Mouse (Mus musculus) right cerebral cortex, postnatal 10 days (tissue): ENCODE results near the gene Zfp467.

Experiments used
- DNase-seq, 2 experiments: peaks; one replicate each; pipeline ENCODE4 v3.0.0; 2021; ENCODE audit warnings: low spot score in 2 of 2

Zfp467 gene

DNA sequence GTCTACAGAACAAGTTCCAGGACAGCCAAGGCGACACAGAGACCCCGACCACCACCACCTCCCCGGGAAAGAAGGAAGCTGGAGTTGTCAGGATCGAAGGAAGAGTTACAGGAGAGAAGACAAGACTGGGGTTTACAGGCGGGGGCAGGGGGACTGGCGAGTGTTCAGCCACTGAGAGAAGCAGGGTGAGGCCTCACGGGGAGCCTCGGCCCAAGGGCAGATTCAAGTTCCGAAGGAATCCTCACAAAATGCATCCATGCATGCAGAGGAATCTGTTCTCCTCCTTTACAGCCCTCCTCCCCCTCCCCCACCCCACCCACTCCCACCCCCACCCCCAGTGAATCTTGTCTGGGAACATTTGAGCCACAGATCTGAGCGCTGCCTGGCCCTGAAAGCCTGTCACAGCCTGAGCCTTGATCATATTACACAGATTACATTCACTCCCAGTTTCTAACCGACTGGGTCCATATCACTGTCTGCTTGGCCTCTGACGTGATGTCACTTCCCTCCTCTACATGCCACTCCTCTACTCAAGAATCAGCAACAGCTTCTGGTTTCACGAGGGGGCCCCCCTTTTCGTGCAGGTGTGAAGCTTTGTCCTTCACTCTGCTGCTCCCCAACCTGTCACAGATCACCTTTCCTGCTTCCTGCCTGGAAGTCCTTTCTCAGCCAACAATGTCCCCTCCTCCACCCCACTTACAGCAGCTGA is 5.2 kb downstream of the Zfp467 start:
- no peak for DNase-seq

DNA sequence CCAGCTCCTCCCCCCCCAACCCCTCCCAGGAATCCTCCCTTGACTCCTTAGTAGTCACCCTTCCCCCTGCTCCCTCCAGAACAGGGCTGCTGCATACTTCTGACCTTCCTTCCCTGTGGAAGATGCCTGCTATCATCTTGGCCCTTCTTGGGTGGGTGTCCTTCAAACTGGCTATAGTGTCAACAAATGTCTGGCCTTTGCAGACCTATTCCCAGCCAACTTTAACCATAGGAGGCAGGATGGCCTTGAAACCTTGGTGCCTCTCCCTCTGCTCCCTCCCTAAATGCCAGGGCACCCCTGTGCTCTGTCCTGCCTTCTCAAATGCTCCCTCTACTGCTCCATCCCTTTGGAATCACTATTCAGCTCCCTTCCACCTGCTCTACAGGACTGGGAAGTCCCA is 6.0 kb downstream of the Zfp467 start:
- DNase-seq: no peak

DNA sequence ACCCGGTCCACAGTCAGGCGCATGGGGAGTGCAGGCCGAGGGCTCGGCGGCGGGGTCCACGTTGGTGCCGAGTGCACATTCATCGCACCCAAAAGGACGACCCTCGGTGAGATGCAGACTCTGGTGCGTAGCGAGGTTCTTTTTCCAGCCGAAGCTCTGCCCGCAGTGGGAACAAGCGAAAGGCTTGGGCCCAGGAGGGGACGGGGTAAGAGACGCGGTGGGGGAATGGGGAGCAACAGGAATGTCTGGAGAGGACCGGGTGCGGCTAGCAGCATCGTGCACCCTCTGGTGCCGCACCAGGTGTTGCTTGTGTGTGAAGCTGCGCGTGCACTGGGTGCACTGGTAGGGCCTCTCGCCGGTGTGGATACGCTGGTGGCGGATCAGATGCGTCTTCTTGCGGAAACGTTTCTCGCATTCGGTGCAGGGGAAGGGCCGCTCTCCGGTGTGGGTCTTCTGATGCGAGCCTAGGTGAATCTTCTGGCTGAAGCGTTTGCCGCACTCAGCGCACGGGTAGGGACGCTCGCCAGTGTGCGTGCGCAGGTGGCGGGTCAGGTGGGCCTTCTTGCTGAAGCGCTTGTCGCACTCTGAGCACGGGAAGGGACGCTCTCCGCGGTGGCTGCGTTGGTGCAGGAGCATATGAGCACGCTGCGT is 7.0 kb downstream of the Zfp467 start:
- no peak for DNase-seq

DNA sequence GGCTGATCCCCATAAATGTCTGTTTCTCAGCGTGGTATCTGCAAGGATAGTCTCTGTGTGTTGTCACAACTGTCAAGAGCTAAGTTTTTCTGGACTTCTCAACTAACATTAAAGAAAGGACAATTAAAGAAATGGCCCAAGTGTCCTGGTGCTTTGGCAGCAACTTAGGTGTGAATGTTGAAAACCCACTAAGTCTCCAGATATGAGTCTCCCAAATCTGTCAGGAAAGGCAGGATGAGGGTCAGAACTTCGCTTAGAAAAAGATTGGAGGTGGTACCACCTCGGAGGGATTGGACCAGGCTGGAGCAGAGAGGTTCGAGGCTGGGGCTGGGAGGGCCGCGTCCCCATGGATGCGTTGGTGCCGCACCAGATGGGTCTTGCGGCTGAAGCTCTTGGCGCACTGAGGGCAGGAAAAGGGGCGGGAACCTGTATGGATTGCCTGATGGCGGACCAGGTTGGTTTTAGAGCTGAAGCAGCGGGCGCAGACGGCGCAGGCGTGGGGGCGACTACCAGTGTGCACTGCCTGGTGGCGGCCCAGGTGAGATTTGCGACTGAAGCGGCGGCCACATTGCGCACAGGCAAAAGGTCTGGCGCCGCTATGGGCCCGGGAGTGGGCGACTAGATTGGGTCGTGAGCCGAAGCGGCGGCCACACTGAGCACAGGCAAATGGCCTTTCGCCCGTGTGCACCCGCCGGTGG is 7.8 kb downstream of the Zfp467 start:
- DNase-seq: no peak

DNA sequence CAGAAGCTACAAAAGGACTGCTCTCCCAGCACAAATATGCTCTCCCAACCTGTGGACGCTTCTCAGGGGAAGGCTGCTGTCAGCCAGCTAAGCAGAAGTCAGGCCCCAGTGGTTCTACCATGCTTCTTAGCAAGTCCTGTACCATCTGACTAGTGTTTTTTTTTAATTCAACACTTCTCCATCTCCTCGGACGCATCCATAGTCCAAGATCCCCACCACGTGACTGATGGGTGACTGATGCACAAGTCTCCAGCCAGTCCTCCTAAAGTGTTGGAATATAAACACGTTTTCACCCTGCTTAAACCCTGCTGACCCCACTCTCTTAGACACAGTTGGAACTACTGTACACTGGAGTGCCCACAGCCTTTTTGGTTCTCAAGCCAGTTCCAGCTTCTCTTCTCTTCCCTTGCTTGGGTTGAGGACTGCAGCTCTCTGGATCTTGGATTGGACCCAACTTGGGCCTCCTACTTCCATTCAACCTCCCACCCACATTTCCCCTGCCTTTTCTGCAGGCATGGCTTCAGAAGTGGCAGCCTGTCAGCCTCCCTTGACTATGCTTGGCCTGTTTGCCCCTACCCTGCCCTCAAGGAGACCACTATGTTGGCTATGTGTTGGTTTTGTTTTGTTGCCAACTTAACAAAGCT is 9.8 kb downstream of the Zfp467 start:
- peak in 1 of 2 experiments; percentile 39 for DNase-seq

DNA sequence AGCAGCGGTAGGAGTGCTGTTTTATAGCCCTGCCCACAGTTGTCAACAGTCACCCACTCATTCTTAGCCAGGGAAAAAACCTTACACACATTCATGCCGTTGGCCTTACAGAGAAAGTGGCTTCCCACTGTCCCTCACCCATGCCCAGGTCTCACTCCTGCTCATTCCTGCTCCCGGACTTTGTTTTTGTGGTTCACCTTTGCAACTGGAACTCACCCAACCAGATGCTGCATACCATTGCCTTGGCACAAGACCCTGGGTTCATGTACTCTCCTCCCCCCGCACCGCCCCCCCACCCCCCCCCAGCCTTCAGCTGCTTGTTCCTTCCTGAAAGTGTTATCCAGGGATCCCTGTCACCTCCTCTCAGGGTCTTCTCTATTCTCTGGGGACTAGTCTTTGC is 10.5 kb downstream of the Zfp467 start:
- DNase-seq: no peak

DNA sequence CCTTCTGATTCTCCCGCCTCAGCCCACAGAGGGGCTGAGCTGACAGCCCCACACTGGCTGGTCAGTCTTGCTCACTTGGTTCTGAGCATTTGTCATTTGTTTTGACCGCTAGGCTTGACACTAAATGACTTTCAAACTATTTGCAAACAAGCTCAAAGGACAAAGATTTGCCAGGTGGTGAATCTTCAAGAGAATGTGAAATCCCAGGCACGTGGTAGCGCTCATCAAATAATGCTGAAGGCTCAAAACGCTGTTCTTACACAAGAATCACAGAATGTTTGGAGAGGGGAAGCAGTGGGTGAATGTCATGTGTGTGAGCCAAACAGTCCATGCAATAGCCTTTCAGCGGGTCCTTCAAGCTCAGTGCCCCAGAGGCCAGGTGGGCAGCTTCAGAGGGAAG is 11.0 kb downstream of the Zfp467 start:
- DNase-seq: no peak

DNA sequence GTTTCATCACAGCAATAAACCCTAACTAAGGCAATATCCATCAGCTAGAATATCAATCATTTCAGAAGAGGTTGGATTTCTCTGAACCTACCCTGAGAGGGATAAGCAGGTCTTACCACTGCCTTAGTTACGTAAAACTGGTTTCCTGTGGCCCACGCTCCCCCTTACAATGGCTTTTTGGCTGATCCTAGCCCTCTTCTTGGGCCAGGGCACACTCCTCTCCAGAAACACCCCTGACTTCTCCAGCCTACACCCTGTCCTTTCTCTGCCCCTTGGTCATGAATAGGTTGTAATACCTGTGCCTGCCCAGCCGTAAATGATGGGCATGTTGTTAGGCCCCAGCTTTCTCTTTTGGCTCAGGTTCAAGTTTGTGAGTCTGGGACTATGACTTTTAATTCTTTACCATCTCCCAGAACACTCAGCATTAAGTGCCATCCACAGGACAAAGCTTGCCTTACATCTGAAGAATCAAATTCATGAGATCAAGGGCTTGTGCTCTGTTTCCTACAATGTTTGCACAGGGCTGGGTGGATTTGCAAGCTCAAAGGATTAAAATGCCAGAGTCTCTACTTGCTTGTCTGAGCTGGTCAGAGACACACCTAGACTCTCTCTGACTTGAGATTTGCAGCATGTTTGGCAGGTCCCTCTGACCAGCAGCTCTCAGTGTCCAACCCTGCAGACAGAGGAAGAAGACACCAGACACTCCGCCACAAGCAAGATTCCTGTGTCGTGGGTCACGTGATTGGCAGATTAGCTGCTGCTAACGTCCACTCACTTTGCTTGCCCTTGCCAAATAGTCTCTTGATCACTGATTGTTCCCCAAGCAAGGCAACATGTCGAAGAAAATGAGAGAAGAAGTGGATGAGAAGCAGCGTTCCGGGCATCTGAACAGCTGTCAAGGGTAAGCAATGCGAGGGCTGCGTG is 12.5 kb downstream of the Zfp467 start:
- DNase-seq: no peak

DNA sequence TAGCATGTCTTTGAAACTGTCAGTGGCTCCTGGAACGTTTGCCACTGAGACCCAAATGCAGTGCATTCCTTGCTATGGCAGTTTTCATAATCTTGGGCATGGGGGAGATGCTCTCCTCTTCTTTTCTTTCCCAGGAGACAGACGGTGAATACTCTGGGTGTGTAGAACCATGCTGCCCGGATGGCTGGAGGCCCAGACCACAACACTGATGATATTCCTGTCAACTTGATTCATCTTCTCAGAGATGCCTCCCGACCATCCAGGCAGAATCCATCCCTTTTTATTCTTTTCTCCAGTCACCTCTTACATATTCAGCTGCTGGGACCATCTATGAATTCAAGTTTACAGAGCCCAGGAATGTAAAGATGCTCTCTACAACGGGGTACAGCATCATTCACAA is 14.9 kb downstream of the Zfp467 start:
- DNase-seq: no peak

DNA sequence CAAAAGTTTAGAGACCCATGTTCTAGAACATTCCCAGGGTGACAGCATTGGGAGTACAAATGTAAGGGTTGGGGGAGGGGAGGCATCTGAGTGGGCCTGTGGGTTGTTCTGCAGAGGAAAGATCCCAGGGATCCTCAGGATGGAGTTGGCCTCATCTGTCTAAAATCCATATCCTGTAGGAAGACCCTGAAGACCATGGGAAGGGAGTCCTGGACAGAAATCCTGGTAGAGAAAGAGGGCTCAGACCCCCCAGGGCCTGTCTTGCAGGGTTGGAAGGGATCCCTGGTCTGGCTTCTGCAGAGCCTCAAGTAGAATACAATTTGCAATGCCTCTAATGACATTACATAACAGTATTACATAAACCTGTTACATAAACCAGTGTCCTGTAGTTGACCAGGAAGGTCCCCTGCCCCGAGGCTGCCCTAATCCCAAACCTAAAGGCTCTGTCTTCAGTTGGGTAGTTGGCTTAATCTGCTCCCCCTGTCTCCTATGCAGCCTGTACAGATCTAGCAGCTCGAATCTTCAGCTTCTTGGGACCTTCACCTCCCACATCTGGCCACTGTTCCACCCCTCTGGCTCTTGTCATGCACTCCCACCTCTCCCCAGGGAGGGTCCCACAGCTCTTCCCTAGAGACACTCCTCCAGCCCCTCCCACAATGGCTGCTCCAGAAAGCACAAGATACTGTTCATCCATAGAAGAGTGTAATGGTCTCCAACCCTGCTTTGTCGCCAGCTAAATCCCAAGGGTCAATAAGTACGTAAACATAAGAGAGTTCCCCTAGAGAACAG is 16.7 kb downstream of the Zfp467 start:
- no peak for DNase-seq

DNA sequence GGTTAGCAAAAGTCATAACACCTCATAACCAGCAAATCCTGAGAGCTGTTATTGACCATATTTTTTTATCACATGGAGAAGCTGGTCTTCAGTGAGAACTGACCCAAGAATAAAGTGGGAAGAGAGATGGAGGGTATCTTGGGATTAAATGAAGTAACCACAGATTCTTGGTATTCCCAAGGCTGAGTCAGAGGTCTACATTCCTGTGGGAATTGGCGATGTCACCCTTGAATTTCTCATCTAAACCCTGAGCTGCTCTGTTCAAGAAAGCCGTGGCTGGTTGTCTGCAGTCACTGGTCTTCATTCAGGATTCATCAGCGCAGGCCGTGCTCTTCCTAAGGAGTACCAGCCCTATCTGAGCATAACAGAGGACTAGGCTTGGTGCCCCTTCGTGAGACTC is 18.7 kb downstream of the Zfp467 start:
- no peak for DNase-seq

DNA sequence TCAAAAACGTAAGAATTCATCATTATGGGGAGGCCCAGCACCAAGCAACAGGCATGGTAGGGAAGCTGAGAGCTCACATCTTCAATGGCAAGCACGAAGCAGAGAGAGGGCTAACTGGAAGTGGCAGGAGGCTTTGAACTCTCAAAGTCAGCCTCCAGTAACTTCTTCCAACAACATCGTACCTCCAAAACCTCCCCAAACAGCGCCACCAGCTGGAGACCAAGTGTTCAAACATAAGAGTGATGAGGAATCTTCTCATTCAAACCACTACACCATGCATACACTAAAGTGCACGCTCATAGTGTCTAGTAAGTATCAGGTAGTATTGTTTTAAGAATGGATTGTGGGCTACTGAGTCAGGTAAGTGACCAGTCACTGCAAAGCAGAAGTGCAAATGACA is 21.6 kb downstream of the Zfp467 start:
- DNase-seq: no peak

DNA sequence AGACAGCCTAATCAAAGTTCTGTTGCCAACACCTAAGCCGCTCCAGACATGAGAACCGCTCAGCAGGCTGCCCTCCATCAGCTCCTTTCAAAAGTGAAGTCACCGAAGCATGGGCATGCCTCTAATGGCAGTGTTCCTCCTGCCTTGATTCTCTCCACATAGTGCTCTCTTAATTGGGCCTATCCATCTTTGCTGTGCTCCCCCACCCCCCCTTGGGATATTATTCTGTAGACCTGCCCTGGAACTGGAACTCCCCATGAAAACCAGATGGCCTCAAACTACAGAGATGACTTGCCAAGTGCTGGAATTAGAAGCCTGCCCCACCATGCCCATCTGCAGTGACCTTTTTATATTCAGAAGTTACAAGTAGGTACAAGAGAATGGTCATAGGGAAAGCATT is 22.3 kb downstream of the Zfp467 start:
- no peak for DNase-seq

DNA sequence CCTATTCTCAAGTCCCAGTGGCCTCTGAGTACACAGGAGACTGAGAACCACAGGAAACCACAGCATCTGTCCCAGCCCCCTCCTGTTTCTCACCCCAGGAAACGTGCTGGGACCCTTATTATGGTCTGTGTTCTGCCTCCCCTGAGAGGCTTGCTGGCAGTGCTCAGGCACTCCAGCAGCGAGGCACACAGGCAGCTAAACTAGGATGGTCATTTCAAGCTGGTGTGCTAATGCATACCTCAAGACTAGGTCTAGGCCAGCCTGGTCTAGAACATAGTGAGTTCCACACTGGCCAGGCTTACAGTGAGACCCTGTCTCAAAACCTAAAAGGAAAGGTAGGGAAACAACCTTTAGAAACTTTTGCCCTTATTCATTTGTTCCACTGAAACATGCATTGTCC is 25.0 kb downstream of the Zfp467 start:
- DNase-seq: no peak

DNA sequence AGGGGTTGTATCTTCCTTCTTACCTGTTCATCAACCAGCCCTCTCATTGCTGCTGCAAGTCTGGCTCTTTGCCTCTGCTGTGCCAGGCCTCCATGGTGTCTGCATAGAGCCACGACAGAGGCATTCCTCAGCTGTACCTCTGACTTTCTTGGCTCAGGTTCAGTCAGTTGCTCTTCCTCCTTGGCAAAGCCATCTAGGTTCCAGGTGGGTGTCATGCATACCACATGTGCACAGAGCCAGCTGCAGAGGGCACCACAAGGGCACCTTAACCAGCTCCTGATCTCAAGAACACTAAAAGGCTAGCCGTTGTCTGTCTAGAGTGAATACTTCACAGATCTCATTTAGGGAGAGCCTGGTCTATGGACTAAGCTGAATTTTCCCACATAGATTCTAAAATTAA is 29.1 kb downstream of the Zfp467 start:
- no peak for DNase-seq

DNA sequence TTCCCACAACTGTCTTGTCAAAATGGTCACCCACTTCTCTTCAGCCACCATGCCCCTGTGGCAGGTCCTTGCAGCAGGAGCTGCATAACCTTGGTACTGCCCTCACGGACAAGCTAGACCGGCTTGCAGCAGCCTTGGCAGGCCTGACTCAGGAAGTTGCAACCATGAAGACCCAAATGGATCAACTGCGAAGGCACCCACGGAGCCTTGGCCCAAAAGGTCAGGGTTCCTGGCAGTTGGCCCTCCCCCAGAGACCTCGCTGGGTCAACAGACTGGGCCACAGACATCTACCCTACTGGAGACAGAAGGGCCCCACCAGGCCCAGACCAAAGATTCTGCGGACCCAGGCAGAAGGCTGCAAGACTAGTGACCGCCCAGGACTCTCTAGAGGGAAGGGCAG is 30.0 kb downstream of the Zfp467 start:
- DNase-seq: no peak

DNA sequence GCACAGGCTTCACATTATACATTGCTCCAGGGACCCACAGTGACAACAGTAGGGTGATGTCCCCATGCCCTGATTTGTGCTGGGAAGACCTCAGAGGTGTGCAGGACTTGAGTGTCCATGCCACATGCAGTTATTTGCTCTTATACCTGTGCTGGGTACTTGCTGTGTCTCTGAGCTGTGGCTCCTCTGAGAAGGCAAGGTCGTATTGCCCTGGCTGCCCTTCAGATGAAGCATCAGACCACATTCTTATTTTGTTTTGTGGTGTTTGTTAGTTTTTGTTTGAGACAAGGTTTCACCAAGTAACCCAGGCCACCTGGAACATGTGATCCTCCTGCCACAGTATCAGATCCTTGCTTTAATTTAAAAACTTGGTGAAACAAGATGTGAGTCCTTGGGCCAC is 30.7 kb downstream of the Zfp467 start:
- DNase-seq: no peak

DNA sequence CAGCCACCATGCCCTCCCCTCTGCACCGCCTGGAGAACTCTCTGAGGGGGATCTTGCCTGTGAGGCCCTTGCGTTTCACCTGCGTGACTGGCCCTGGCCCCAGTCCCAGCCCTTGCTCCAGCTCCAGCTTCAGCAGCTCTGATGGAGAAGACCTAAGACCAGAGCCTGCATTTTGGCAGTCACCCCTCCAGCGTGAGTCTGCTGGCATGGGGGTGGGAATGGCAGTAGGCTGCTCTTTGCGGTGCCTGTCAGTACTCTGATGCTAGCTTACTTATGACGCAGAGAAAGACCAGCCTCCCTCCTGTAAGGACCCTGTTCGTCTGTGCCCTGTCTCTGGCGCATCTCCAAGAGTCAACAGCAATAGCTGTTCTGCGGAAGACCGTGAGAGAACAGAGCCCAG is 32.5 kb downstream of the Zfp467 start:
- DNase-seq: no peak

DNA sequence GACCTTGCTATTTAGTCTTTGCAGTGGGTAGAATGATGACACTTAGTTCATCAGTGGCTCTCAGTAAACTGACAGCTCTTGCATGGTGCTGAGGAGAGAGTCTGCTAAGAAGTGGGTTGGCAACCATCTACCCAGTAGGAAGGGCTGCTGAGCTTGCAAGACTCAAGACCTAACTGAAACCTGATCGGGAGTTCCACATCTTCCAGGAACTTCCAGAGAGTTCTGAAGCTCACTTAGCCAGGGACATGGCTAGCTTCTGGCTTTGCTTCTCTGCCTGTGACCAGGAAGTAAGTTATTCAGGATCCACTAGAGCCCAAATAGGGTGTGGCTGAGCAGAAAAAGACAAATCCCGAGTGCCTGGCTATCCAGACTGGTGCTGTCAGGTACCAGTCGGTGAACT is 33.0 kb downstream of the Zfp467 start:
- DNase-seq: no peak

DNA sequence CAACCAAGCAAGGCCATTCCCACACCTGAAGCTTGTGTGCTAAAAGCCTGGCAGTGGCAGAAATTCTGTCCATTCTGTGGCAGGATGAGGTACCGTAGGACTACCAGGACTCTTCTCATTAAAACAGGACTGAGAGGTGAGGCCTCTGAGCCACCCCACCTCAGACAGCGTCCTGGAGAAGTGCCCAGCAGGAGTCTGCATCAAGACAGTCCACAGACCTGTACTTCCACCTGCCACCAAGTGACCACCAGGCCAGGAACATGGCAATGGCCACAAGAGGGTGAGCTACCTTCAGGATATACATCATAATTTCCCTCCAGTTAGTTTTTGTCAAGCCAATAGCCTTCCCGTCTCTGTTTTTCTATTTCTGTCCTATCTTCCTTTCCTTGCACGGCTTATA is 33.5 kb downstream of the Zfp467 start:
- DNase-seq: no peak
